Mouse (Mus musculus) embryo, embryonic 9.5 days (tissue): Measurements from ENCODE around the gene Cd3e.

Experiments
- DNase-seq: peaks from one replicate; pipeline ENCODE4 v3.0.0-alpha.2; 2017; ENCODE audit errors: extremely low spot score

Gene Cd3e

DNA sequence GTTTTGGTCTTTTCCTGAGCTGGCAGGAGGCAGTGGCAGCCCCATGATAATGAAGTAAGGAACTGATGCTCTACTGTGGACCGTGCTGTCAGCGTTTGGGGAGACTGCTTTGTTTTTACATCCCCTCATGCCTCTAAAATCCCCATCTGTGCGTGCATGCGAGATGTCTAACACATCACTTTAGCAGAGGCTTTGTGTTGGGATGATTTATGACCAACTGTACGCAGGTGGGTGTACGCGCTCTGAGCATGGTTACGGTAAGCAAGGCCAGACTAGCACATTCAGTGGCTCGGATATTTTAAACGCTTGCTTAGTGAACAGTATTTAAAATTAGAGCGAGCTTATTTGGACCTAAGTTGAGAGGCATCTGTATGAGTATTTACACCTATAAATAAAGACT, 8.6 kb upstream of the Cd3e start:
- no peak for DNase-seq

DNA sequence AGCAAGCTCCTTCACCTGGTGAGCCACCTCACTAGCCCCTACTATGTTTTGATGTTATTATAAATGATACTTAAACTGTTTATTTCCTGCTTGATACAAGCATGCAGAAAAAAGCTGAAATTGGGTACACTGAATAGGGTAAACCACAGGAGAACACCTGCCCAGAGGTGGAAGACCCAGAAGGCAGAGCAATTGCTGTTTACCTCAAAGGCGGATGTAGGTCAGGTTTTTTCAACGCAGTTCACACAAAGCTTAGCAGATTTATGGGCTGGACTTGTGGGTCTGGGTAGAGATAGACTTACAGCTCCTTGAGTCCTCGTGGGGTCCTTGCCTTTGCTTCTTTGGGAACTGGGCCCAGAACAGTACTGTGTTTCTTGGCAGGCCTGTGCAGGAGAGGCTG, 6.4 kb upstream of the Cd3e start:
- no peak for DNase-seq

DNA sequence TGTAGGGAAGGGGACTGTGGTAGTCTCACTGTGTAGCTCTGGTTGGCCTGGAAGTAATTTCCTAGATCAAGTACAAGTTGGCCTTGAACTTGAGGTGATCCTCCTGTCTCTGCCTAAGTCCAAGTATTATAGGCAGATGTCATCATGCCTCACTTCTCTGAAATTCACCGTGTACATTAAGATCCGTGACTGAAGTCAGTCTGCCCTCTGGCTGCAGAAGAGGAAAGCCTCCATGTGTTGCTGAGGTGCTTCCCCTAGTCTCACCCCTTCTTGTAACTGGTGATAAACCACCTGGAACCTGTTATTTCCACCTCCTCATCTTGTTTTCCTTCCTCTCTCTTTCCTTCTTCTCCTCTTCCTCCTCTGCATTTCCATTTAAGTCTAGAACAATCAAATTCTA, 5.5 kb upstream of the Cd3e start:
- DNase-seq = no peak

DNA sequence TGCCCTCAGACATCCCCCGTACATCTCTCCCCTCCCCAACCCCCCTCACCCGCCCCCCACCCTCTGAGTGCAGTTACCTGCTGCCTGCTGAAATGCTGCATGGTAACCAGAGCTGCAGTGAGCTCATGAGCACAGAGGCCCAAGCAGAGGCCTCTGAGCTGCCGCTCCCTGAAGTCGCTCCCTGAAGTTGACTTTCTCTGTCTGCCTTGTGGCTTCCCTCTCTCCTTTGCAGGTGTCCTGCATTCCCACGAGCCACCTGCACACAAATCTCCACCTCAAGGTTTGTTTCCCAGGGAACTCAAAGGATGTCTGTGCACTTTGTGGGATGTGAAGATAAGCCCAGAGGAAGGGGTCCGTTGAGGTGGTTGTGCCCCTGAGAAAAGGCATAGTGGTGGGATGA, 1.9 kb upstream of the Cd3e start:
- no peak for DNase-seq

DNA sequence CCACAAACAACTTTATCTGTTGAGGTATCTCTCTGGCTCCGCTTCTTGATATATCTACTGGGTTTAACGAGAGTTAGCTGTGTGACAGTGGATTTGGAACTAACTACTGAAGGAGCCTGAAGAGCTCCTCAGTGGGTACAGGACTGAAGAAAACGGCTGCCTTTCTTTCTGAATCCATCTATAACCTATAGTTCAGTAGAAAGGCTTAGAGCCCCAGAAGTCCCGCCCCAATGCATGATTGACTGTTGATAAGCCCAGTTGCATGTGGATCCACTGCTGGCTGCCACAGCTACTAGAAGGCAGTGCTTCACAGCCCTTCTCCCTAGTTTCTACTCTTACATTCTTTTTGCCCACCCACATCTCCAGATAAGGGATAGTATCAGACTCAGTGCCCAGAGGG, 1.0 kb upstream of the Cd3e start:
- no peak for DNase-seq

DNA sequence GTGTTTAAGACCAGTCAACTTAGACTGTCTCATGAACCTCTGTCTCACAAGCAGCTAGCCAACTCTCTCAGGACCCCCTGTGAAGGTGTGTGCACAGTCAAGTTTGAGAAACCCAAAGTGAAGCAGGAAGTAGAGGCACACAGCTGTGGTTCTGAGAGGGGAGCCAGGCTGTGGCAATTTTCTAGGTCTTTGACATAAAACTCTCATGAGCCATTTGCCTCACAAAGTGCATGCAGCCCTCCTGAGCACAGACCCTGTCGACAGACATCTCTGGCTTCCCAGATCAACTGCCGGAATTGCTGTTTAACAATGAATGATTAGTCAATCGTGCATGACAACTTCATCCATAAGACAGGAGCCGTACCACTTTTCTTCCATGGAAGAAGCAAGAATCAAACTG, 1.1 kb downstream of the Cd3e start:
- no peak for DNase-seq

DNA sequence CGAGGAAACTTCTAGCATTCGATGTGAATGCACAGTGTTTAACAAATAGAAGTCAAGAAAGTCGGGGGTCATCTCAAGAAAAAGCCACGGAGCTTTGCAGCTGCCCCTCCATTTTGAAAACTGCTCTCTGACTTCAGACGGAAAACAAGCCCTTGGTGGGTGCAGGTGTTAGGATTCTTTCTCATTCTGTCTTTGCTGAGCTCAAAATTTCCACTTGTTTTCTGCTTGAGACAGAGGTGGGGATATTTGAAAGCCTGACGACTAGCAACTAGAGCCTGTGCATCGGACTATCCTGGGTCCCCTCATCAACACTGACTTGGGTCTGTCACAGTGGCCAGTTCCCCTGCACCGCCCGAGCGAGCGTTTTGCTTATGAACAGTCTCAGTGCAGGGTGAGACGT, 2.0 kb downstream of the Cd3e start:
- DNase-seq = no peak

DNA sequence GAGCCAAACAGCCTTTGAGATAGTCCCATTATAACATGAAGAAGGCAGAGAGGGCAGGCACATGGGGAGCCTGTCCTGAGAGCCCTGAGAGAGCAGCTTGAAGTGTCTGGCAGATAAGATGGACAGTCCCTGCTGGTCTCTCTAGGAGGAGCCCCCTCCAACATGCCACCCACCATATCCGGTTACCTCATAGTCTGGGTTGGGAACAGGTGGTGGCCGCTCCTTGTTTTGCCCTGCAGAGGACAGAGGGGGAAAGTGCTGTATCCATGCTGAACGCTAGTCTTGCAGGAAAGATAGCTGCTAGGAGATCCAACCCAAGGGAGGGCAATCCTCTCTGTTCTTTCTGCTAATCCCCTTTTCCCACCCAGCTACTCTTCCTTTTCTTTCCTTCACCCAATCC, 9.2 kb downstream of the Cd3e start:
- DNase-seq = no peak

DNA sequence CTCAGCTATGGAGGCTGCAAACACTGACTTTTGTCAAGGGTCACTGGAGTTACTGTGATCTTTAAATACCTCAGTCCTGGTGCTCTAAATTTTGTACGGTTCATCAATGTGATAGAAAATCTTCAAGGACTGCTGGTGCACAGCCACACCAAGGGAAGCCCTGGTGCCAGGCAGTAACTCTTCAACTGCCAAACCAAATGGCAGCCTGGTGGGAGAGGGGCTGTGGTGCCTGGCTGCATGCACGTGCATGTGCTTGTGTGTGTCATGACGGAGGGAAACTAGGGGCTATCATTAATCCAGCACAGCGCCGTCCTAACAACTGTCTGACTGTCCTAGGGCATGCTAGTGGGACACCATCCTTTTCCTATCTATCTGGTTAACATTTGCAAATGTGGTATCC, 9.7 kb downstream of the Cd3e start:
- DNase-seq = no peak

DNA sequence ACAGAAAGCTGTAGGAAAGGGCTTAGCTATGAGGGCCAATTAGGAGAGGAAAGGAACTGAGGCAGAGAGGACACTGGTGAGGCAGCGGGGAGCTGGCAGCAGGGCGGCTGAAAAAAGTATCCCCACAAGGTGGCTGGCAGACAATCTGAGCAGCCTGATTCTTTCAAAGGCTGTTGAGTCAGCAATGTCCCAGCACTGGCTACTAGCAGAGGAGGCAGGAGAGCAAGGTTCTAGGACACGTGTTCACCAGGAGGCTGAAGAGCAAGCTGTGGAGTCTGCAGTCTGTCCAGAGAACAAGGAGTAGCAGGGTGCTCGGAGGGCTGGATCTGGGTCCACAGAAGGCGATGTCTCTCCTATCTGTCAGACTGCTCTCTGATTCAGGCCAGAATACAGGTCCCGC, 10.3 kb downstream of the Cd3e start:
- DNase-seq = no peak

DNA sequence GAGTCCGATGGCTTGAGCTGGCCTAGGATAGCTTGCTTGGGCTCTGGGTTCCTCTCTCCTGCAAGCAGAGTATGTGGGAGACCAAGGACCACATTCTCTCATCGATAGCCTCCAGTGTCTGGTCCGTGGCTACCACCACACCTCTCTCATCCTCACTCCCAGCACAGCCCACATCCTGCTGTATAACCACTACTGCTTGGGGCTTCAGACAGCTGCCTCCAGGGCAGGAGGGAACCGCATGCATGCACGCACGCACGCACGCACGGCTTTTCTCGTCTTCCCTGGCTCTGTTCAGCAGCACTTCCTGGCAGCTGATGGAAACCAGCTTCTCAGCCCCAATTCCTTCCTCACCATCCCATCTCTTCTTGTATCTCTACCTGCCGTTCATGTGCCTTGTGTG, 11.3 kb downstream of the Cd3e start:
- no peak for DNase-seq

DNA sequence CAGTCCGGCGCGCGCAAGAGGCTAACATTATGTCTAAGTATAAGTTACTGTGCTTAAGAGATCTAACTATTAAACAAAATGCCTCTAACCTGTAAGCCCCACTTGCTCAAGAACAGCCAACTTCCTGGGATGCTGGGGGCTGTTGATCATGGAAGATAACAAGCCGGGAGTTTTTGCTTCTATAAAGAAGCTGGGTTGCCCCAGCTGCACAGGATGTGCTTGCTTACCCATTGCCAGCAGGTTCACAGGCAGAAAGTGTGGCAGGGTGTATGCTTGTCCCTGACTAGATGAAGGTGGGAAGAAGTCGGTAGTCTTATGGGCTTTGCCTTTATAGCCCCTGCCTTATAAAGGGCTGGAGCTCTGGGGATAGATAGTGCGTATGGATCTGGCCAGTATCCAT, 12.8 kb downstream of the Cd3e start:
- no peak for DNase-seq

DNA sequence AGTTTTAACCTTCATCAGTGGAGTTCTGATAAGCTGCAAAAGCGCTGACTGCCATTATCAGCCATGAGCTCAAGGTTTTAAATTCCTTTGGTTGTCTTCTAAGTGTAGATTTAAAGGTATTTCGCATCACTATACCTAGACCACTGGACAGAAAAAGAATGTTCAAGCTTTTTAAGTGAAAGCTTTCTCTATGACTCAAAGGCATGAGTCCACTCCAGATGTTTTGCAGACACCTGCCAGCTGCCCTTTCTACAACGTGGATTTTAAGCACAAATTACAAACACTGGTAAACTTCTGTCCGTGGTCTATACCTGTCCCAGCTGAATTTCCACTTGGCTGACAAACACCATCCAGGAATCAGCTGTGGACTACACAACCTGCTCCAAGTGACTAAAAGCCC, 14.5 kb downstream of the Cd3e start:
- DNase-seq = no peak

DNA sequence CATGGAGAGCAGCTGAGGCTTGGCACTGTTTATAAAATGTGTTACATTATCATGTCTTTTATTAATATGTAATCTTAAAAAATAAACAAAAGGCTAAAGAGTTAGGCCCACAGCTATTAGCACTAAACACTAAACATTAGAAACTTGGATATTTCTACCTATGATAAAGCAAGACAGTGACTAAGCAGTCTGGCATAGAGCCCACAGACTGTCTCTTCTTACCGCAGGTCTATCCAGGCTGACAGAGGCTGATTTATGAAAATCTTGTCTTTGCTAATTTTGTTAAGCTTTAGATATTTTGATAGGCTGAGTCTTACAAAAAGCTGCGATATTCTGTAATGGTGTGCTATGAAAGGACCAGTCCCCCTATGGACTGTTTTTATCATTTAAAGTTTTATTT, 16.2 kb downstream of the Cd3e start:
- no peak for DNase-seq

DNA sequence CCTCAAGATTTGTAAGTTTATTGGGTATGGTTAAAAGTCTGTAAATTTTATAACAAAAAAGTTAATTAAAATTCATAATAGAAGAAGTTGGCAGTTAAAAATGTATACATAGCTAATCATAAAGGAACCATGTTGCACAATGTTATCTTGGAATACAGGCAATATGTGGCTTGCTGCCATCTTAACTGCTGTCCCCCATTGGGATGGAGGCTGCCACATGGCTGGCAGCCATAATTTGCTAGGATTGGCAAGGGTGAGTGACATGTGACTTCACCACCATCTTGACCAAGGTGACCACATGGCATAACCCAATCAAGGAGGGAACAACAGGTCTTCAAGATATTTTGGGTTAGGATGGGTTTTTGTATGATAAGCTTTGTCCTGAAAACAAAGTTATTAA, 17.2 kb downstream of the Cd3e start:
- DNase-seq = no peak

DNA sequence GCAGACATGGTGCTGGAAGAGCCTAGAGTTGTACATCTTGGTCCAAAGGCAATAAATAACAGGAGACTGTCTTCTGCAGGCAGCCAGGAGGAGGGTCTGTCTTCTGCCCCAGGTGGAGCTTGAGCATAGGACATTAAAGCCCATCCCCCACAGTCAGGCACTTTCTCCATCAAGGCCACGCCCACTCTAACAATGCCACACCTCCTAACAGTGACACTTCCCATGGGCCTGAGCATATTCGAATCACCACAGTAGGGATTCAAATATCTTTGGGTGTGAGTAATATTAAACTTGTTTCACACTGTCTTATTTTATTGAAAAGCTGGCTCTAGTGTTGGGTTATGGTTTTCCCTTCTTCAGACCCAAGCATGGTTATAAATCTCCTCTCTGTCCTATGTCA, 17.6 kb downstream of the Cd3e start:
- no peak for DNase-seq

DNA sequence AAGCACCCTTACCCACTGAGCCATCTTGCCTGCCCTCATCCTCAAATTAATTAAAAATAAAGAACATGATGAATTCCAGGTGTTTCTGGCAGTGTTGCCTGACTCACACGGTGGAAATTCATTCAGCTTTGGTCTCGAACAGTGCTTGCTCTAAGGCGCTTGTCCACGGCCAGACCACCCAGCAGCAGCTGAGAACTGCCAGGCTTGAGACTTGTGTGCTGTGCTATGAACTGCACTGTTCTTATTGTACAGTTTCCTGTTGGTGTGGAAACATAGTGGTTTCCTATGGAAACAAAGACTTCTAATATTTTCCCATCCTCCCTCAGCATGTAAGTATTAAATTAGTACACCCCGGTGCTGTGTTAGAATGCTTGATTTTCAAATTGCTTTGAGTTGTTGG, 22.5 kb downstream of the Cd3e start:
- DNase-seq = no peak

DNA sequence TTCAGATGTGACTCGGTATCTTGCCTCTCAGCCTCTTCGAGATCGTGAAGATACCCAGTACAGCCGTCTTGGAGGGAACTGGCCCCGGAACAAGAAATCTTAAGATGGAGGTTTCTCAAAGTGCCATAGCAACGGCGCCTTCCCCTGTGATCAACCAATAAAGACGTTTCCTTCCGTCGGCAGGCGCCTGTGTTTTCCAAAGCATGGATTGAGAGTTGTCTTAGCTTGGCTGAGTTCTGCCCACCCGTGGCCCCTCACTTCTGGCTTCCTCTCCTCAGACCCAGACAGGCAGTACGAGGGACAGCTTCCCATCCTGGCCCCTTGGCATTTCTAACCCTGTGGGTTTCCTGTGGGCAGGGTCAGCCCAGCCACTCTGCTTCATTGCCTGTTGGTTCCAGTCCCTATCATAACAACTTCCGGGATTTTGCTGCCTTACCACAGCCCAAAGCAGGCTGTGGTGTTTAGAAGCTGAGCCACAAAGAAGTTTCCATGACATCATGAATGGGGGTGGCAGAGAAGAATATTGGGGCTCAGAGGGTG, 23.1 kb downstream of the Cd3e start:
- no peak for DNase-seq

DNA sequence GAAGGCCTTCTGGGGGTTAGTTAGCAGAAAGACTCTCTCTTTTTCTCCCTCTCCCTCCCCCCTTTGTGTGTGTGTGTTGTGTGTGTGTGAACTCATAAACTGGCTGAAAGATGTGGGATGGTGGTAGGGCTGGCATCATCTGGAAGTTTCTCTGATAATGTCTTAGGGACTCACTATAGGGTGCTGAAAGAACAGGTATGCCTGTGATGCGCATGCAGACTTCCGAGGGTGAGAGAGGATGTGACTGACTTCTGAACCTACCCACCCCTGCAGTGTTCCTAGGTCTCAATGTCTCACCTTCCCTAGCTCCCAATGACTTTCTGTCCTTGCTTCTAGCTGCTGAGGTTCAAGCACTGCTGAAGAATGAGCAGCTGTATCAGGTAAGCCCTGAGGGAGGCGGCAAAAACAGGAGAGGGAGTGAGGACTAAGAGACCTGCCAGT, 23.7 kb downstream of the Cd3e start:
- no peak for DNase-seq

DNA sequence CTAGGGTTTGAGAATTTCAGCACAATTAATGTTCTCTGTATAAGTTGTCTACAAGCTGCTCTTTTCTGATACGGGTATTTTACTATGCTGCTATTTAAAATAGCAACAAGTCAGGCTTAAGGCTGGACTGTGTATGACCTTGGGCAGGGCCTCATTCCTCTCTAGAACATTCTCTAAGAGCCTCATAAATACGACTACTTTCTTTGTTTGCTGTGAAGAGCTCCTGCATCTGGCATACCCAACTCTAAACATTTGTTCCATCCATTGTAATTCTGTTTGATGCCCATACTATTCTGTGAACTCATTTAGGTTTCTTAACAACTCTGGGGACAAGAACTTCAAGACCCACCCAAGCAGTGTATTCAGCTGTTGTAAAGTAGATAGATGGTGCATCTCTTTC, 26.4 kb downstream of the Cd3e start:
- no peak for DNase-seq

DNA sequence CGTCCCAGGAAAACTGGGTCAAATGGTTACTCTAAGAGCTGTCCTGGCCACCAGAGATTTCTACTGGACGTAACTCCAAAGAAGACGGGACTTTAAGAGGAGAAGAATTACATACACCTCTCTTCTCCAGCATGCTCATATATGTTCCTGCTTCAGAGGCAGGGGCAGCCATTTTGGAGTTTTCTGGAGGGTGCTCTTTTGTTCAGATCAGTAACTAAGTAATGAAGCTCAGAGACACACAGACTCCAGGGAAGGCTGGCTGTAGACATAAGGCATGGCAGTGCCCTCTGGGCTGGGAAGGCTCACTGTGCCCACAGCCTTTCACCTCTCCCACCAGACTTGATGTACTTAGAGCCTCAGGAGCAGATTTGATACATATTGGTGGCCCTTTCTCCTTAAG, 26.9 kb downstream of the Cd3e start:
- DNase-seq = no peak

DNA sequence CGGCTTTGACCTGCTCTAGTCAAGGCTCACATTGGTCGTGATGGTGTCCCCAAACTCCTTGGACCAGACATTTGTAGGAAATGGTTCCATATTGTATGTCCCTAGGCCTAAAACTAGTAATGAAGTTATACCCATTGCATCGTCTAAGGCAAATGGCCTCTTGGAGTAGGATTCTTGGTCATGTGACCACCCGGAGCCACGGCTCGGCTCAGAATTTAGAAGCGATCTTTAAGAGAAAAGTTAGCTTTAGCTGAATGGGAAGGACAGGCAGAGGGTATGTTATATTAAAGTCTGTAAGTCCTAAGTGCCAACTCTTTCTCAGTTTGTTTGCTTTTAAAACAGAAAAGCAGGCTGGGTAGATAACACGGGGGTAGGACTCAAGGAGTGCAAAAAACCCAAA, 27.3 kb downstream of the Cd3e start:
- DNase-seq = no peak

DNA sequence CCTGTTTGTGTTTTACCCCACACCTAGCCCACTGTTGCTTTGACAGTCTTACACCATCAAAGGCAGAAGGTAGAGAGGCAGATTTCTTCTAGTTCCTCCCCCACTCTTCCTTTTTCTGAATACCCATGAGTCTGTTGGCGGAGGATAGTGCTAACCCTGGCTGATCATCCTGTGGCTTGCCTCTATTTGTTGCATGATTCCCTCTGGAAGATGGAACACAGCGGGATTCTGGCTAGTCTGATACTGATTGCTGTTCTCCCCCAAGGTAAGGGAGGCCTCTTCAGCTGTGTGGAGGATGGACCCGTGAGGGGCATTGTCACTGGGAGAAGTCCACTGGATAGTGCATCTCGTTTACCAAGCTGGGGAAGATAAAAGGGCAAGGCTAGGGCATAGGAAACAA, 27.8 kb downstream of the Cd3e start, which contains the start of gene Cd3d:
TSS of gene Cd3d (plus strand) at position 111 of the 400 bp plus-strand sequence.
- DNase-seq = no peak

DNA sequence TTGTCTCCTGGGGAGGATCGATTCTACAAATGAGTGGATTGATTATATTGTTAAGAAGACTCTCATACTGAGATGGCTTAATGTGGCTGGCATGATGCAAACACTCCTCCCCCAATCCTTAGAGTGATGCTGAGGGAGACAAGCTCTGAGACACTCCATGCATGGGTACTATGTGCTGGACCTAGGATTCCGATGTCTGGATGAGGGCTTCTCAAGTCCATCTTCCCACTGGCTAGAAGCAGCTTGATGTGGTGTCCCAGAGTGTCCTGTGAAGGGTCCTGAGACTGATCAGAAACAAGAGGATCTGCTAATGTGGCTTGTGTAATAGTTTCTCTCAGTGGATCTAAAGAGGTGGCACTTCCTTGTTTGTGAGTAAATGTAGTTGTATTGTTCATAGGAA, 28.3 kb downstream of the Cd3e start:
- no peak for DNase-seq

DNA sequence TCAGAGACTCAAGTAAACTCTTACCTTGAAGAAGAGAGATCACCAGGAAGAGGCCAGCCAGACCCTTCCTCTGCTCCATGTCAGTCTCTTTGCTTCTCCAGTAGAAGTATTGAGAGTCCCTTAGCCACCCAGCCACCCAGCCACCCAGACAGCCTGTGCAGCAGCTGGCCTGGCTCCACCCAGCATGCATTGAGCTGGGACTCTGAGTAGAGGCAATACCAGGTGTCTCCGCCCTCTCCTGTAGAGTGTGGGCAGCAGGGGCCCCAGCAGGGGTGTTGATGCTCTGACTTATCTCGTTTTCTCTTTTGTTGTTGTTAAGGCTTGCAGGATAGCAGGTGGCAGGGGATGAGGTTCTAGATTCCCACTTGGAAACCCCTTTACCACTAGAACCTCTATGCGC, 29.2 kb downstream of the Cd3e start, which contains the start of gene Cd3g:
TSS of gene Cd3g (minus strand) at position 190 of the 400 bp plus-strand sequence.
- DNase-seq = no peak
